Mouse (Mus musculus) urinary bladder, postnatal 10 days (tissue): ENCODE results near the gene Cdk5.
A peak's percentile ranks its signal among the peaks of the same experiment; 100 is the strongest.

Experiments used
- DNase-seq: peaks from one replicate; pipeline ENCODE4 v3.0.0; 2022; ENCODE audit warnings: low spot score

The Cdk5 gene

DNA sequence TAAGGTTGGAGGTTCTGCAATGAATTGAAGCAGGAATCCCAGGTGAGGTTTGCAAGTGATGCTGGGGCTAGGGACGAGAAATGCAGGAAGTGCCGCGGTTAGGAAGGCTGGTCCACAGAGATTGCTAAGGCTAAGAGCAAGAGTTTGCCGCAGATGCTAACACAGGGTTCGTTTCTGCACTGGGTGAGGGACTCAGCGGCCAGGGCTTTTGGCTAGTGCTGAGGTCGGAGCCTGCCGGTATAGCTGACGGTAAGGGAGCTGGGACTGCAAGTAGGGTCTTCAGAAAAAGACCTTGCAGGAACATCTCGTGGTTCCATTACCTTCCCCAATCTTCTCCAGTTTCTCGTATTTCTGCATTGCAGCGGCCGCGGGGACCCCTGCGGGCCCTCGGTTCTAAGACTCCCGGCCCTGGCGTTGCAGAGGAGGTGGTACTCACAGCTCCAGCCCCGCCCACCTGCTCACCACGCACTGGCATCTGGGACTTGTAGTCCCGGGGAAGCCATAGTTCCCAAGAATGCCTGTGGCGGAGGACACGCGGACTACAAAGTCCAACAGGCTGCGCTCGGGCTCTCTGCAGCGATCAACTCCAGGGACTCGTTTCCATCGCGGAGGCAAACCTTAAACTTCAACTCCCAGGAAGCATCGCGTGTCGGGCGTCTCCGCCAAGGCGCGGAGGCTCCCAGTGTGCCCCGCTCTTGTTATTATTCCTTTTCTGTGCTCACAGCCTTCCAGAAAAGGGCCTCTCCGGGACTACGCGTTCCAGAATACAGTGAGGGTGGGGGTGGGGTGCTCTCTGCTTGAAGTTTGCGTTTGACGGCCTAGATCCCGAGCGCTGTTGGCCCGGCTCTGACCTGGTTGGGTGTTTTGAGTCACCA lies at the start of gene Cdk5, which contains the start of gene Slc4a2:
Gene Cdk5, minus strand, starts transcription at position 402 of the 875 bp plus-strand sequence.
Gene Slc4a2, plus strand, starts transcription at position 709 of the 875 bp plus-strand sequence.
- peak; percentile 91 for DNase-seq

DNA sequence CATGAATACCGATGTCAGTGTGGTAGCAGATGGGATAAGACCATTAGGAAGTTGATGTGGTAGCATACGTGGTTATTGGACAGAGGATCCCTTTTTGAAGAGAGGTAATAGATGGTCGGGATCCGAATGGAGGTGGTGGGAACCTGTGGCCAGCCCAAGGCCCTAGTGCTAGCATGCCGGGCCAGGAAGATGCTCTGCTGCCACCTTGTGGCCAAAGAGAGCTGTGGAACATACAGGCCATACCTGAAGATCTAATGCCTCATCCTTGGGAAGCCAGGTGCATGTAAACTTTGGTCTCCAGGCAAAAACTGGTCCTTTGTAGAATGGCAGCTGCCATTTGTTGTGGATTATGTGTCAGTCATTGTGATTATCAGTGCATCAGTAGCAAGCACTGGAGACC lies 47.3 kb upstream of the Cdk5 start:
- DNase-seq = no peak

DNA sequence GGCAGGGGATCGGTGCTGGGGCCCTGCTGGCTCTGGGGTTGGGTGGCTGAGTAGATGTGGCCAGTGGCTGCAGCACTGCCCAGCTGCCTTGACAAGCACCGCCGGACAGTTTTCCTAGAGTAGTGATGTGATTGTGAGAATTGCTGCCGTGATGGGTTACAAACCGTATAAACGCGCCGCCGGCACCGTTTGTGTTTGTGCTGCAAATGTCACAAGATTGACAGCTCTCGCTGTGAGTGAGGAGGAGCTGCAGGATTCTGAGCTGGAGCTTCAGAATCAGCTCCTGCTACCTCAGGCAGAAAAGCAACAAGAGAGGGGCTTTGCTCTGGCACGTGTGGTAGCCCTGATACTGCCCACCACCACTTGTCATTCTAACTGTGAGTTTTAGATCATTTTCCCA lies 43.4 kb upstream of the Cdk5 start:
- DNase-seq = no peak

DNA sequence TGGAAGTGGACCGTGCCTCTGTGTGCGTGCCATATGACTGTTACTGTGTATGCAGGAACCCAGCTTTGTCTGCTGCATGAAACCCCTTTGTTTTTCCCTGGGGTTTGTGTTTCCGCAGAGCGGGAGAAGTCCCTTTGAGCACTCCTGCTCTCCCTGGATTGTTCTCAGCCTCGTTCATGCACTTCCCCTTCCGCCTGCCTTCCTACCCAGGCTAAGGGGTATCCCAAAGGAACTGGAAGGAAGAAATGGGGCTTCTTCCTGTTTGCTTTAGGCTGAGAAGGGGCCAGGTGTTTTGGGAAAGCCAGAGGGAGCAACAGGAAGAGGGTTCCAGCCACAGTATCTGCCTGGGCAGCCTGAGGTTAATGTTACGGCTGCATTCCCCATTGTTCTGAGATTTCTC lies 32.3 kb upstream of the Cdk5 start:
- no peak for DNase-seq

DNA sequence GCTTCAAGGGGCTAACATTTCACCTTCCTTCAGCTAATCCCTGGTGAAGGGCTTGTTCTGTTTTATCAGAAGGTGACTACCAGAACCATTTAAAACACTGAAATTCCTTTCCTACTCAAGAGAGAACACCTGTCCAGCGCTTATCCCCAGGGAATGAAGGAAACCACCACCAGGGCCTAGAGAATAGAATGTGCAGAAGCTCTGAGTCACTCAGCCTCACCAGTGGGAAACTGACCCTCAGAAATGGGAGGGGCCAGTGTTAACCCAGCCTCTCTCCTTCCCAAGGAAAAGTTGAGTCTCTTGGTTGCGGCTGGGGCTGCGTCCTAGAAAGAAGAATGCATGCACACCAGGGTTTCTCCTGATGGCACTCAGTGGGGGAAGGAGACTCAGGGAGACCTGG lies 31.7 kb upstream of the Cdk5 start:
- no peak for DNase-seq

DNA sequence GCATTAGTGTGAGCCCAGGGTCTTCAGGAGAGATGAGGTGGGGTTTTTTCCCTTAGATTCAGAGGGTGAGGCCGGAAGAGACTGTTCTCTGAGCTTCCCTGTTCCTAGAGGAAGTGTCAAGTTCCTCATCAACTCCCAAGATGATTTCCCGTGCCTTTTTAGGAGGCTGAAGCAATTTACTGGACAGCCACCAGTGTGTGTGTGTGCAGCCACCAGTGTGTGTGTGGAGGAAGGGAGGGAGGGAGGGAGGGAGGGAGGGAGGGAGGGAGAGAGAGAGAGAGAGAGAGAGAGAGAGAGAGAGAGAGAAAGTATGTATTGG lies 30.6 kb upstream of the Cdk5 start:
- no peak for DNase-seq

DNA sequence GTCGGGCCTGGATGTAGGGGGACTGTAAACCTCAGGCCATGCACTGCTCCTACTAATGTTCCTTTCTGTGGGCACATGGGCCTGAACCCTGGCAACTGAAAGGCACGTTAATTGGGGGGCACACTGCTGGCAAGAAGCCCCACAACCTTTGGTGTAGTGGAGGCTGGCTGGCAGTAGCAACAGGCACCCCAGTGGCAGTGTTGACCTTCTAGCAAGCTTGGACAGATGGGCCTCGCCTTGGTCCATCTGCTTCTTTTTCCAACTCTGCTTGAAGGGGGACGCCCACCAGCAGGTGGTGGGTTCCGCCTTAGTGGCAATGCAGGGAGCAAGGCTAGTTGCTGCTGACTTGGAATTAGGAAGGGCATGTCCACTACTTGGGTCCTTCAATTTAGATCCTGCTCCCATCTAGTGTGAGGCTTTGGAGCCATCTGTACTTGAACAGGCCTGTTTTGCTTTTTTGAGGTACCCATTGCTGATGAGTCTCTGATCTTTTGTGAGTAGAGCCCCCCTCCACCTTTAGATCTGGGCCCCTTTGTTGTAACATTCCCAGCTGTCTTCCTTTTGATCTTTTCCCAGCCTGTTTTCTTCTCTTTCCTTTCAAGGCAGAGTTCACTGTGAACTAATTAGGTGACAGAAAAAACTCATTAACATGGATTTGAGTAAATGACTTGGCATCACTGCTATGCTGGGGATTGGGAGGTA lies 30.1 kb upstream of the Cdk5 start:
- no peak for DNase-seq

DNA sequence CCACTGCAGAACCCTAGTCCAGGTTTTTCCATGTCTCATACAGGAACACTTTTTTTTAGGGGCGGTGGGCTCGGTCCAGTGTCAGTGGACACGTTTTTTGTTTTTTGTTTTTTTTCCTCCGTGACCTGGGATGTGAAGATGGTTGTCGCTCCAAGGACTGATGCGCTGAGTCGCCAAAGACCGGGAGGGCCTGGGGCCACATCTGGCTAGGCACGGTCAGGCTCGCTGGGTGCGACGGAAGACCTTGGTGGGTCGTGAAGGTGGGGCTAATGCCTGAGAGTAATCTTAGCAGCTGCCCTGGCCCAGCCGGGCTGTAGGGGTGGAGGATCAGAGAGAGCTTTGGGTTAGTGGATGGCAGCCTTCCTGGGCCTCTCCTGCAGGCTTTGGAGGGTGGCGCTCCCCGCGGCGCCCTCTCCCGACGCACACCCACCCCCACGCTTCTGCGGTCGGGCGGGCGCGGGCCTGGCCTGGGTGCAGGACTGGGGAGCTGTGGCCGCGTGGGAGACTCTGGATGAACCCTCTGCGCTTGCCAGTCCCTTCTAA lies 29.4 kb upstream of the Cdk5 start:
- DNase-seq = no peak

DNA sequence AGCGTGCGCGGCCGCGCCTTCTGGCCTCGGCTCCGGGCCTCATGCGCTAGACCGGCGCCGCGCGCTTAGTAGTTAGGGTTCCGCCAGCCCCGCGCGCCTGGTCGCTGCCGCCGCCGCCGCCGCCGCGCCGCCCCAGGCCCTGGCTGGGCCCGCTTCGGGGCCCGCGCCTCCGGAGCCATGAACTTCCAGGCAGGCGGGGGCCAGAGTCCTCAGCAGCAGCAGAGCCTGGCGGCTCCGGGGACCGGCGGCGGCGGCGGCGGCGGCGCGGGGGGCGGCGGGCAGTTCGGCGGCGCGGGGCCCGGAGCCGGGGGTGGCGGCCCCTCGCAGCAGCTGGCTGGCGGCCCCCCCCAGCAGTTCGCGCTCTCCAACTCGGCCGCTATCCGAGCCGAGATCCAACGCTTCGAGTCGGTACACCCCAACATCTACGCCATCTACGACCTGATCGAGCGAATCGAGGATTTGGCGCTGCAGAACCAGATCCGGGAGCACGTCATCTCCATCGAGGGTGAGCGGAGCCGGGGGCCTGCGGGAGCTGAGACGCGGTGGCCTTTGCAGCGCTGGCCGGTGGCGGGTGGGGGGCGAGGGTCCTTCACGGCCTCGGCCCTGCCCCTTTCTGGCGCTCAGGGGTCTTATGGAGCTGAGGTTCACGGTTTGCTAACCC lies 28.8 kb upstream of the Cdk5 start, which contains the start of gene Agap3:
Gene Agap3, plus strand, starts transcription at position 148 of the 661 bp plus-strand sequence.
- no peak for DNase-seq

DNA sequence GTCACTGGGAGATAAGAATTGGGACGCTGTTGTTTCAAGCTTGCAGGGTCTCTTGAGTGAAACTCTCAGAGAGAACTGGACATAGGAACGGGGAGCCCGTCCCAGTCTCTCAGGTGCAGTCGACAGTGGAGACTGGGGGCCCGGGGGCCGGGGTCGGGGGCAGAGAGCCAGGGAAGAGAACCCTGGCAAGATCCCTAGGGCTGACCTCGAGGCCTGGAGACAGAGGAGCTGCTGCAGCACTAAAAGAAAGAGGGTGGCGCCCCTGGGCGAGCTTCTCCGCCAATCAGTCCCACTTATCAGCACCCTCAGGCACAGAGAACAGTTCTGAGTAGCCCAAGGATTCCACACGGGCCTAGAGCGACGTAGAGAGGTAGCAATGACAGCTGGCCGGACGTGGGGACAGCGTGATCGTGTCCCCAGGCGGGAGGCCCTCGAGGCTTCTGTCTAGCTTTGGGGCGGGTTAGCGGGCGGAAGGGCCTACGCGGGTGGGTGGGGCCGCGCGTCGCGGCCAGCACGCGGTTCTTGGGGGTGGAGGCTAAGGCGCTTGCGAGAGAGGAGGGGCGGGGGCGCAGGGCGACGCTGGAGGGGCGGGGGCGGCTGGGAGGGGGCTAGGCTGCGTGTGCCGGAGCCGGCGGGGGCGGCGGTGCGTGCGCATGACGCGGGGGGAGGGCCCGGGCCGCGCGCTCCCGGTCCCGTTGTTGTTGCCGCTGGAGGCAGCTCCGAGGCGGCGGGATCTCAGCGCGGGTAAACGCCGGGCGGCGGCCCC lies 28.1 kb upstream of the Cdk5 start:
- DNase-seq = no peak

DNA sequence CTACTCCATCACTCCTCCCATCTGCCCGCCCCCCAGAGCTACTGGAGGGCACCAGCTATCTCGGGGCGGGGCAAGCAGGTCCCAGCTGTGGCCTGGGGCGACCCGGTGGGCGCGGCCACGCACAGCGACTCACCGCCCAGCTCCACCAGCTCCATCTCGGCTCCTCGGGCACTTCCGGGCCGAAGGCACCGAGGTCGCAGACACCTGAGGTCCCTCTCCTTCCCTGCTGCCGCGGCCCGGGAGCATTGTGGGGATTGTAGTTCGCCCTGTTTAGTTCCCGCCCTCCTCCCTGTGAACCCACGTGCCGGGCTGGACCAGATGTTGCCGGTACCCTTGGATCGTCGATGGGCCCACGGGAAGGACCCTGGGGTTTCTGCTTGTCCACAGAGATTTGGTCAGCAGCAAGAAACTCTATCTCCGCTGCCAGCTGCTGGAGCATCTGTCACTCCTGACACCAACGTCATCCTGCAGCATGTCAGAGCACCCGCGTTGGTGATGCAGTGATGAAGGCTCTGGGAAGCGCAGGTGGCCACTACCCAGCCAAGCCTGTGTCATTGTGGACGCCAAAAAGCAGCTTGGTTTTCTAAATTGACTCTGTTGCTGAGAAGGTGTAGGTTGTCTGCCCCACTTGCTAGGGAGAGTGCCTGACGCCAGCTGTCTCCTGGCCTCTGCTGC lies 24.4 kb upstream of the Cdk5 start, which contains the start of gene Tmub1:
Gene Tmub1, minus strand, starts transcription at position 231 of the 675 bp plus-strand sequence.
- no peak for DNase-seq

DNA sequence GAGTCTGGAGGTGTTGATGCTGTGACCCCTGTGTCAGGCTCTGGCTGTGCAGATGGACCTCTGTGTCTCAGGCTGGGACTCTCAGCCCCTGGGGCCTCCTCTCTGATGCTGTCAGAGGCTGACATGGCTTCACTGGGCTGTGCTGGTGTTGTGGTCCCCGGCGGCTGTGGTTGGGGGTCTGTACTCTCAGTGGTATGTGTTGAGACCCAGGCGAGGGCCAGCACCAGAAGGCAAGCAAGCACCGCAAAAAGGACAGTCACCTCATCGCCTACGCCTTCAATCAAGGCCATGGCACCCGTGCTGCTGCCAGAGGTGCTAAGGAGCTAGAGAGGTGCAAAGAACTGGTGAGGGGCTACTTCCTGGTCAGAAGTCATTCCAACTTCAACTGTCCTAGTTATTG lies 23.3 kb upstream of the Cdk5 start:
- no peak for DNase-seq

DNA sequence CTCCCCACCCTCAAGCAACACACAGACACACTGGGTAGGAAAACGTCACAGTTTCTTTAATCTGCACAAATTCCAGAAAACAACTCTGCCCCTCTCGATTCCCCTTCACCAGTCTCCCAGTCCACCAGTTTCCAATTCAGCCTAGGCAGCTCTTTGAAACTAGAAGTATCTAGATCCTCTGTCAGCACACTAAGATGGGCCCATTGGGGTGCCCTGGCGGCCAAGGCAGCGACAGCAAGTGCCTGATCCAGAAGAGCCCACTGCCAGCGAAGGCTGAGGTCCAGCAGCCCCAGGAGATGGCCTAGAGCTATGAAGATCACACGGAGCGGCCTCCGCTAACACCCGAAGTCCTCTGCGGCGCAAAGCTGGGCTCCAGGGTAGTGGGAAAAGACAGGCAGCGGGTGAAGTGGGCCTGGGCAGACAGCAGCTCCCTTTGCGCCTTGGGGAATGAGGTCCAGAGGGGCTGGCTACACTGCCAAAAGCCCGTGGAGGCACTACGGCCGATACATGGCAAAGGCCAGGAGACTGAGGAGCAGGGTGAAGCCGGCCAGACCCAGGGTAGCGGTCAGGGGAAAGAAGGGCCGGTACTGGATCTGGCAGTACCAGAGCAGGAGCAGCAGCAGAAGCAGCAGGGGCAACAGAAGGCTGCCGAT lies 22.2 kb upstream of the Cdk5 start:
- DNase-seq = no peak

DNA sequence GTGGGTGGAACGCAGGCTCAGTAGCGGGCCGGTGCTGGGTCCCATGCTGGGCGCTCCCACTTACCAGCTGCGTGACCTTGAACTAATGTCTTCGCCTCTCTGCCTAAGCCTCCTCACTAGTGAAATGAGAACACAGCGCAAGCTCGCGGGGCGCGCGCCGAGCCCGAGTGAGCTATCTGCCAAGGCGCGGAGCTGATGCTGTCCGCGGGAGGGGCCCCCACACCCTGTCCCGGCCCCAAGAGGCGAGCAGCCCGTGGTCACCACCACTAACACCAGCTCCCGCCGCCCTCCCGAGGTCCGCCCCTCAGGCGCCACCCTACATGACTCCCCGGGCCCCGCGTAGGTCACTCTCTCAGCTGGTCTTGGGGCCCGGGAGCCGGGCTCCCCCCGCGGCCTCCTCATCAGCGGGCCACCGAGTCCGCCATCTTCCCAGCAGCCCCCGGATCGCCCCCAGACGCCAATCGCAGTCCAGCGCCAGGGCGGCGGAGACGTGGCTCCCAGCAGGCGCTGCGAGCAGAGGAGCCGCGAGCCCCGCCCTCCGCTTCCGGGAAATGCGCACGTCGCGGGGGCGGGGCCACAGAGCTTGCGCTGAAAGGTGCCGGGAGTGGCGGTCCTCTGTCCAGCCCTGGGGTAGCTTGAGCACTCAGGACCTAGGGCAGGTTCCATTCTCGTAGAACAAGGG lies 21.6 kb upstream of the Cdk5 start, which contains the start of gene Fastk:
Gene Fastk, minus strand, starts transcription at position 542 of the 682 bp plus-strand sequence.
- peak; percentile 72 for DNase-seq

DNA sequence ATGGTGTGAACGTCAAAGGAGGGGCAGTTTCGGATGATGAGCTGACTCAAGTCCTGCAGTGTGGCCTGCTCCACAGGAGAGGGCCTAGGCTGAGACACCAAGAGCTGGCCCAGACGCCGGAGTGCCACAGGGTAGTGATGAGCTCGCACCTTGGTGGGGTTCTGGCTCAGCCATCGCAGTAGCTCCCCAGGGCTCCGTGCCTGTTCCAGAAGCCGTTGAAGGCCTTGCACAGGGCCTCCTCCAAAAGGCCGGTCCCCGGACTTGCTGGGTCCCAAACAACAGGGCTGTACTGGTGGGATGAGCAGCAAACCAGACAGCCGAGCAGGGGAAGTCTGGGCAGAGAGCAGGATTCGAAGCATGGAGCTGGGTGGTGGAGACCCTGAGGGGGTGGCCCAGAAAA lies 20.6 kb upstream of the Cdk5 start:
- no peak for DNase-seq

DNA sequence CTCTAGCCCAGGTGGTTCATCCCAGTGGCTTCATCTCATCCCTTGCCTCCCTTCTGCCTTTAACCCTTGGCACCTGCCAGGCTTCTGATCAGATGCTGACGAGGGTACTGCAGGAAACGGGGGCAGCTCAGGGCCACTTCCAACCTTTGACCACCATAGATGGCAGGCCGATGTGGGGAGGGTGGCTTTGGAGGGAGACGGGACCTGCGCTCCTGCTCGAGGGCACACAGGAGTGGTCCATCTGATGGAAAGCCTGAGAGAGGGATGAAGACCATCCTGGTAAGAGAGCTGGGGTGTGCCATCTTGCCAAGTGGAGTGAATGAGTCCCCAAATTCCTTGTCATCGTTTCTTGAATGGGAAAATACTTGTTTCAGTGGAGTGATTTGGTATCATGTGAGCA lies 19.9 kb upstream of the Cdk5 start:
- DNase-seq = no peak

DNA sequence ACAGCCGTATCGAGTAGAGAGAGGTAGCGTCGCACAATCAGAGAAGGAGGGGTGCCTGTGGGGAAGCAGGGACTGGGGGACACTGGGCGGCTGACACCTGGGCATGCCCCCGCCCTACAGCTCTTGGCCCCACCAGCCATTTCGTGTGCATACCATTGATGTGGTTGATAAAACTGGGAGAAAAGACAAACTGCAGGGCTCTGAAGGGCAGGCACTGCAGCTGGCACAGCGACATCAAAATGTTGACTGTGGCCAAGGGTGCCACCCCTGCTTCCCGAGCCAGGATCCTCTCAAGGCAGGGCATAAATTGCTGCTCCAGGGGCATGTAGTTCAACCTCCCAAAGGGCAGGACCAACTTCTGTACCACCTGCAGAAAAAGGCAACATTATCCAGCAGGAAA lies 18.7 kb upstream of the Cdk5 start:
- no peak for DNase-seq

DNA sequence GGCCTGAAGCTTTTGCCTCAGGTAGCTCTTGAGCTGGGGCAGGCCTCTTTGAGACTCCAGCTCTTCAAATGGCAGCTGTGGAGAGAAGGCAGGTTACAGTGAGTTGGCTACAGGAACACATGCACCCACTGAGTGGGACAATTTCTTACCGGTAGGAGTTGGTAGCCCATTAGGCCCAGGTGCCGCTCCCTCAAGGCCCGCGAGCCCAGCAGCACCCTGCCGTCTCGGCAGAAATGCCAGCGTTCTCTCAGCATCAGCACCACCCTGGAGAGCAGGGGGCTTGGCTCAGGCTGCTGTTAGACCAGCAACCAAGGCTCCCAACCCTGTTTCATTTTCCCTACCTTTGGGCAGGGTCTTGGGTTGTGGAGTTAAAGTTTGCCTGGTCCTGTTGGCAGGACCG lies 17.9 kb upstream of the Cdk5 start:
- DNase-seq = no peak

DNA sequence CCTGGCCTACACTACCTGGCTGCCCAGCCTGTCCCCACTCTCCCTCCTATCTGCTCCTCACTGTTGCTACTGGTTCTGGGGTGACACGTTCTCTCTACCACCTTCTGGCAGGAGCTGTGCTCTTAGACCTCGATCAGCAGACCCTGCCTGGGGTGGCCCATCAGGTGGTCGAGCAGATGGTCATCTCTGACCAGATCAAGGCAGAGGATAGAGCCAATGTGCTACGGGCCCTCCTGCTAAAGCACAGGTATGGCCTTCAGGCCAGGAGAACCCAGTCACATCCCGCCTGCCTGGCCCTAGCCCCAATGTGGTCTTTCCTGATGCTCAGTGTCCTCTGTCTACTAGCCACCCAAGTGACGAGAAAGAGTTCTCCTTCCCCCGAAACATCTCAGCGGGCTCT lies 10.7 kb upstream of the Cdk5 start:
- no peak for DNase-seq

DNA sequence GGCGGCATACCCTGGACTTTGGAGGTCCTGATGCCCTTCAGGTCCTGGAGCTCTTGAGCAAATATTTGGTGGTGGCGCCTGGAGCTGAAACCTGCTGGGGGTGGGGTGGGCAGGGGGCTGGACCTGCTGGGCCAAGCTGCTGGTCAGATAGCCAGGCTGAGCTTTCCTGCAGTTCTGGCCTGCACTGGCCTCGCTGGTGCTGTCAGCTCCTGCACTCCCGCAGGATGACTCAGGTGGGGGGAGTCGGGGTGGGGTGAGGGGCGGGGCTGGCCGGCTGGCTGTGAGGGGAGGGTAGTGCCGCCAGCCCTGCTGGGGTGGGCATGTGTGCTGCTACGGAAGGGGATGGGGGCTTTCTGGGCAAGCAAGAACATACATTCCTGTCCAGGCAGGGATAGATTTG lies 5.3 kb upstream of the Cdk5 start:
- DNase-seq = no peak
